Mouse (Mus musculus) lung, embryonic 16.5 days (tissue): ENCODE data around the gene Sdc3. TPM values are rescaled to one million over a fixed set of nuclear protein-coding genes. Genes with fewer than 3 reads are reported as not detected.

Experiments used
- ATAC-seq: fragments of 200-750 bp; cut with Nextera tagmentation; 2 replicates; pipeline ENCODE4 v1.8.0; 2017; ENCODE audit warnings: low read depth, mild to moderate bottlenecking, moderate library complexity
- H3K27ac ChIP-seq: fragments of 300-500 bp; sonication (generic); 2 replicates; pipeline ENCODE4 v1.5.1; 2014; ENCODE audit warnings: mild to moderate bottlenecking, control low read depth, low read length
- H3K27me3 ChIP-seq: fragments of 300-500 bp; sonication (generic); 2 replicates; pipeline ENCODE4 v1.6.1; 2014; ENCODE audit warnings: low read depth, low read length, mixed read lengths; ENCODE audit not compliant: control insufficient read depth, insufficient read depth
- H3K36me3 ChIP-seq: fragments of 300-500 bp; sonication (generic); 2 replicates; pipeline ENCODE4 v1.6.1; 2014; ENCODE audit warnings: low read length; ENCODE audit not compliant: control insufficient read depth, insufficient read depth
- H3K4me1 ChIP-seq: fragments of 300-500 bp; sonication (generic); replicated peaks from 2 replicates; pipeline ENCODE4 v1.6.1; 2014; ENCODE audit warnings: low read length, mixed read lengths; ENCODE audit not compliant: control insufficient read depth, insufficient read depth
- H3K4me2 ChIP-seq: fragments of 300-500 bp; sonication (generic); 2 replicates; pipeline ENCODE4 v1.6.1; 2014; ENCODE audit warnings: low read depth, low read length, control low read depth
- H3K4me3 ChIP-seq: fragments of 300-500 bp; sonication (generic); 2 replicates; pipeline ENCODE4 v1.5.1; 2014; ENCODE audit warnings: mild to moderate bottlenecking, low read length, control low read depth
- H3K9ac ChIP-seq: fragments of 300-500 bp; sonication (generic); 2 replicates; pipeline ENCODE4 v1.6.1; 2014; ENCODE audit warnings: low read length, control low read depth
- H3K9me3 ChIP-seq: fragments of 300-500 bp; sonication (generic); 2 replicates; pipeline ENCODE4 v1.6.1; 2016; ENCODE audit warnings: low read length; ENCODE audit not compliant: control insufficient read depth
- WGBS: fragments of 180-500 bp; shearing (Covaris S2); extraction: QIAGEN DNeasy Blood & Tissue Kit; methylation state at CpG from one replicate; pipeline ENCODE4 v1.1.7; 2014; 5-methylcytosine and 5-hydroxymethylcytosine counted together
- polyA plus RNA-seq: library from polyadenylated mRNA; unstranded; fragments of >200 nt; fragmentation: Nextera tagmentation; extraction: Ambion mirVana; gene quantifications from 2 replicates; pipeline ENCODE4 v1.2.1, GENCODE M21; 2015

Gene Sdc3
- polyA plus RNA-seq, 1 experiment from 2014 or later = 20.1 TPM

DNA sequence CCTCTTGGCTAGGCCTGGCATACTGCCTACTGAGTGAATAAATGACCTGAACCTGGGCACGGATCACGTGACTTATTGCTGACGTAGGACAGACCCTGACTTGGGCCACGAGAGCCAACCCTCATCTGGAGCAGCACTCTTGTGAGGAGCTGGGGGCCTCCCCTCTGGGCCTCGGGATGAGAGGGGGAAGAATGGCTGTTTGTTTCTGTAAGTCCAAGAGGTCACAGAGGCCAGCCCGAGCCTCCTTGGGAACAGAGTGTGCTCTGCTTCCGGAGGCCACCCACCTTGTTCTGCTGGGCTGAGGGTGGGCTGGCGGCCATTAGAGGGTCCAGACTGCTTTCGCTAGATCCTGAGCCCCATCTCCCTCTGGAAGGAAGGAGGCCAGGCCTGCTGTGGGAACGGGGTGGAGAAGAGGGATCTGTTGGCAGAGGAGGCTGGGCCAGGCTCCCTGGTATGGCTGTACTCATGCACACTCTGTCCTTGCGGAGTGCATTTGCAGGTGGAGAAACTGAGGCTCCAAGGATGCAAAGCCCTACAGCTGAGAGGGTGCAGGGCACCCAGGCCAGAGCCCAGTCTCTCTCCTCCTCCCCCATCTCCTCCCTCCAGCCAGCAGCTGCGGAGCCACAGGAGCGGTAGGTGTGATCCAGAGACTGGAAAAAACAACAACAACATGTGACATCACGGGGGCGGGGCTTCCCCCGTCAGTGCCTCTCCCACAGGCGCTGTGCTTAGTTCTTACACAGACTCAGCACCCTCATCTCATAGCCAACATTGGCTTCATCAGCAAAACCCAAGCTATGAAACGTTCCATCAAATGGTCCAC lies 36.7 kb downstream of the Sdc3 start:
- no peaks in the 10 kb centered on the region for H3K27me3 ChIP-seq
- no peak overlapping the region for H3K27ac ChIP-seq
- peak overlapping the region; percentile 32; the same call in 1 of the 2 replicates for H3K9ac ChIP-seq
- no peak overlapping the region for H3K4me3 ChIP-seq
- no peaks in the 10 kb centered on the region for H3K36me3 ChIP-seq
- H3K4me1 ChIP-seq = peaks cover 13% of the 10 kb centered on the region
- WGBS = 13% methylated on average over 18 of the region's 18 CpGs
- no peak overlapping the region for H3K4me2 ChIP-seq
- no peaks in the 10 kb centered on the region for H3K9me3 ChIP-seq
- peak; percentile 59 for ATAC-seq

DNA sequence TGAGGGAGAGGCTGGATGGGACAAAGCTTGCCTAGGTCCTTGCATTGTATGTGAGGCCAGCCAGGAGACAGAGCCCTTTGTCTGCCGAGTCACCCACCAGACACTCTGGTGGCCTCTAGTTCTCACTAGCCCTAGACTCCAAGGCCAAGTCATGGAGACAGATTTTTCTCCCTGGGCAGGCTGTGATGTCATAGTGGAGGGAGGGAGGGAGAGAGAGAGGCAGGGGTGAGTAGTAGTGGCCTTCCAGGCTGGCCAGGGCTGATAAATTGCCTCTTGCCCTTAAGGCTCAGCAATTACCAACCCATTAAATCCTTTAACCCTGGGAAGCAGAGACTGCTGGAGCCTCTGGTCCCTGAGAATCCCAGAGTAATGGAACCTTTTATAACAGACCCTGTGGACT lies 41.8 kb downstream of the Sdc3 start:
- Histone ChIP-seq H3K4me3 (no peak overlapping the region), H3K4me2 (no peak overlapping the region), H3K36me3 (no peaks in the 10 kb centered on the region), H3K4me1 (peaks cover 24% of the 10 kb centered on the region), H3K27ac (no peak overlapping the region), H3K27me3 (no peaks in the 10 kb centered on the region), H3K9ac (no peak overlapping the region), H3K9me3 (no peaks in the 10 kb centered on the region)
- 31% methylated on average over 1 of the region's 1 CpGs for WGBS
- ATAC-seq = no peak

DNA sequence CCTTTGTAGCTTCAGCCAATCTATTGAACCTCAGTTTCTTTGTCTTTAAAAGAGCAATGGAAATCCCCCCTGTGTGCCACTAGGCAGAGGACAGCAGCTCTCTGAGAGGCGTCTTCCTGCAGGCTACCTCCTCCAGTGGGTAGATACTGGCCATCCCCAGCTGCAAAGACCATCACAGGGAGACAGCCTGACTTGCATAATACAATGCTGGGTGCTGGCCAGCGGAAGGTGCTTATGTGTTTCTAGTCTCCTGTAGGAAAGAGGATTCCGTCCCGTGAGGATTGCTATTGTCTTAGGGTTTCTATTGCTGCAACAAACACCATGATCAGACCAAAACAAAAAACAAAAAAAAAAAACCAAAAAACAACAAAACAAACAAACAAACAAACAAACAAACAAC lies 43.2 kb downstream of the Sdc3 start:
- Histone ChIP-seq H3K36me3 (no peaks in the 10 kb centered on the region), H3K27ac (no peak overlapping the region), H3K9ac (no peak overlapping the region), H3K4me3 (no peak overlapping the region), H3K4me1 (peaks cover 24% of the 10 kb centered on the region), H3K27me3 (no peaks in the 10 kb centered on the region), H3K4me2 (no peak overlapping the region), H3K9me3 (no peaks in the 10 kb centered on the region)
- WGBS = 89% methylated on average over 4 of the region's 4 CpGs
- no peak for ATAC-seq

DNA sequence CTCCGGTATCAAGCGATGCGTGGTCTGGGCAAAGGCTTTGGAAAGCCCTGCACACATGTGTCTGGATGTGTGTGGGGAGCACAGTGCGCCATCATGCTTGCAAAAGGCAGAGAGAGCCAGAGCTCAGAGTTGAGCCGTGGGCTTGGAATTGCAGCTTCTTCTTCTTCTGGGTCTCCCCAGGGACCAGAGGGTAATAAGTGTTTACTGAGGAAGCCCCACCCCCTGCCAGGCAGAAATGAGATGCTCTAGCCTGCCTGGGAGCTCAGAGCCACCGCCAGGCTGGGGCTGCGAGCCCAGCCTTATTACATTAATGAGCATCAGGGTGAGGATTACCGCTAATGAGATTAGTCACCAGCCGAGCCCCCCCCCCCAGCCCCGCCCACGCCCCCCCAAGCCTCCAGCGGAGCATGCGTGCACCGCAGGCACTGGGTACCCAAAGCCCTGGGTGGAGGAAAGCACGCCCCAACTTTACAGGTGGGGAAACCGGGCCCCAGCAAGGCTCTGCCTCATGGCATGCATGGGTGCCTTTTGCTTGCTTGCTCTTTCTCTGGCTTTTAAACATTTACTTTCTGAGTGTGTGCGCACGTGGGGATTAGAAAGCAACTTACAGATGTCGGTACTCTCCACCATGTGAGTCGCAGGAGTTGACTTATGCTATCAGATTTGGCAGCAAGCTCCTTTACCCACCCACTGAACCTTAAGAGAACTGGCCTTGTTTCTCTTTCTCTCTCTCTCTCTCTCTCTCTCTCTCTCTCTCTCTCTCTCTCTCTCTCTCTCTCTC lies 44.1 kb downstream of the Sdc3 start:
- Histone ChIP-seq H3K27ac (no peak overlapping the region), H3K4me1 (peaks cover 33% of the 10 kb centered on the region), H3K9ac (no peak overlapping the region), H3K27me3 (no peaks in the 10 kb centered on the region), H3K4me3 (no peak overlapping the region), H3K4me2 (peak overlapping the region; percentile 25), H3K9me3 (no peaks in the 10 kb centered on the region), H3K36me3 (no peaks in the 10 kb centered on the region)
- WGBS = 10% methylated on average over 20 of the region's 20 CpGs
- ATAC-seq = 0 out of 2 replicates have a peak, but pooled peaks have one; percentile 11

- Histone ChIP-seq H3K27ac (no peak overlapping the region), H3K9me3 (no peaks in the 10 kb centered on the region), H3K9ac (no peak overlapping the region), H3K4me1 (peaks cover 35% of the 10 kb centered on the region), H3K4me2 (no peak overlapping the region), H3K27me3 (no peaks in the 10 kb centered on the region), H3K36me3 (no peaks in the 10 kb centered on the region), H3K4me3 (no peak overlapping the region)
- 26% methylated on average over 11 of the region's 11 CpGs for WGBS
- no peak for ATAC-seq
These were observed 46.2 kb downstream of the Sdc3 start for GRCm38 (mm10) chr4:130838585-130838984.

DNA sequence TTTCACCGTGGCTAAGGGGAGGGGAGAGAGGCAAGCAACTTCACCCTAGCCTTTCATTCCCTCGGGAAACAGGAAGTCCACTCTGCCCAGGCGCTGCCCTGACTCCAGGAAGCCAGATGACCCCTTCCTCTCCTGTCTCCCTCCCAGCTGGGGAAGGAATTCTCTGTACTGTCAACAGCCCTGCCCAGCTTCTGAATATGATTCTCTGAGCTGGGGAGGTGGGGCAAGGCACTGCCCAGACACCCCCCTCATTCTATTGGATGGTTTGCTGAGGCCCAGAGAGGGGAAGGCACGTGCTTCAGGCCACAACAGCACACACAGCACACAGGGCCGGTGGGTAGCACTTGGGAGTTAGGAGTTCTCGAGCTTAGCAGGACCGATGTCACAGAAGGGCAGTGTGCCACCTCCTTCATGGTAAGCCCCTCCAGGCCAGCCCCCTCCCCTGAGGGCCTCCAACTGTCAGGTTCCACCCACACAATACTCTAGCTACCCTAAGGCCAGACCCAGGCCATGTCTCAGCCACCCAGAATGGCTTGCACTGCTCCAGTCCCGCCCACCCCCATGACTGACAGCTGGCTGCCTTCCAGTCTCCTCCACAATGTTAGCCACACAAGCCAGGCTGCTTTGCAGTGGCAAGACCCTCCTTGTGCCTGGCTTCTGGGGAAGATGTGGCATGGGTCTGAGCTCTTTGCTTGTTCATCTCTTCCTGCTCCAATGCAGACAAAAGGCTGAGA lies 48.9 kb downstream of the Sdc3 start:
- peak; percentile 79 for ATAC-seq
- H3K4me2 ChIP-seq = no peak overlapping the region

GRCm38 (mm10) chr4:130848814-130849213 lies 56.5 kb downstream of the Sdc3 start:
- no peaks in the 10 kb centered on the region for H3K36me3 ChIP-seq
- no peaks in the 10 kb centered on the region for H3K4me1 ChIP-seq
- no peaks in the 10 kb centered on the region for H3K9me3 ChIP-seq
- no peak overlapping the region for H3K4me2 ChIP-seq
- no peaks in the 10 kb centered on the region for H3K27me3 ChIP-seq
- ATAC-seq = no peak
- H3K9ac ChIP-seq = no peak overlapping the region
- H3K27ac ChIP-seq = no peak overlapping the region
- no peak overlapping the region for H3K4me3 ChIP-seq
- WGBS = 82% methylated on average over 14 of the region's 14 CpGs

More for the DNA sequence above, 48.9 kb downstream of the Sdc3 start:
- Histone ChIP-seq H3K9me3 (no peaks in the 10 kb centered on the region), H3K27me3 (no peaks in the 10 kb centered on the region), H3K27ac (no peak overlapping the region; the same call in 1 of the 2 replicates), H3K4me3 (no peak overlapping the region), H3K4me1 (peaks cover 34% of the 10 kb centered on the region), H3K9ac (no peak overlapping the region), H3K36me3 (no peaks in the 10 kb centered on the region)
- WGBS = 14% methylated on average over 8 of the region's 8 CpGs

GRCm38 (mm10) chr4:130857661-130858060 lies 65.3 kb downstream of the Sdc3 start:
- Histone ChIP-seq H3K9me3 (no peaks in the 10 kb centered on the region), H3K9ac (no peak overlapping the region), H3K36me3 (no peaks in the 10 kb centered on the region), H3K4me2 (no peak overlapping the region), H3K27me3 (peaks cover 7% of the 10 kb centered on the region; the same call in 1 of the 2 replicates), H3K27ac (no peak overlapping the region), H3K4me1 (no peaks in the 10 kb centered on the region; the same call in 1 of the 2 replicates), H3K4me3 (no peak overlapping the region)
- ATAC-seq = no peak
- WGBS = 55% methylated on average over 8 of the region's 8 CpGs

DNA sequence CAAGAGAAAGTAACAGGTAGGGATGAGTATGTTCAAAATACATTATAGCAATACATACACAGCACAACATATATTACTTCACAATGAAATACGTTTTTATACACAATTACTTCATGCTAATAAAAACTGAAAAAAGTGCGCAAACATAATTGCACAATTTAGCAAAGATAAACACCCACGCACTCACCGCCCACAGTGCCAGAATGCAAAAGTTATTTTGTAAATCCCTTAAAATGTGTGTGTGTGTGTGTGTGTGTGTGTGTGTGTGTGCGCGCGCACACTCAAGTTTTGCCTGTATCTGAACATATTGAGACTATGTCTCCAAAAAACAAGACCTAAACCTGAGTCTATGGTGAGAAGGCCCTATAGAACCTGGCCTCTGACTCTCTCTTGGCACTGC lies 66.5 kb downstream of the Sdc3 start:
- H3K27ac ChIP-seq = no peak overlapping the region
- no peak overlapping the region for H3K4me3 ChIP-seq
- no peak for ATAC-seq
- H3K9me3 ChIP-seq = no peaks in the 10 kb centered on the region
- no peak overlapping the region for H3K9ac ChIP-seq
- H3K36me3 ChIP-seq = no peaks in the 10 kb centered on the region
- H3K27me3 ChIP-seq = peaks cover 7% of the 10 kb centered on the region; the same call in 1 of the 2 replicates
- no peaks in the 10 kb centered on the region; the same call in 1 of the 2 replicates for H3K4me1 ChIP-seq
- 88% methylated on average over 7 of the region's 7 CpGs for WGBS
- H3K4me2 ChIP-seq = no peak overlapping the region
